Mouse (Mus musculus): ENCODE results near the gene Slc44a3. TPM values are rescaled to one million over a fixed set of nuclear protein-coding genes. Genes with fewer than 3 reads are reported as not detected.
A peak's percentile ranks its signal among the peaks of the same experiment; 100 is the strongest.

The Slc44a3 gene
- polyA plus RNA-seq, 1 experiment from 2014 or later: 1.1 TPM

DNA sequence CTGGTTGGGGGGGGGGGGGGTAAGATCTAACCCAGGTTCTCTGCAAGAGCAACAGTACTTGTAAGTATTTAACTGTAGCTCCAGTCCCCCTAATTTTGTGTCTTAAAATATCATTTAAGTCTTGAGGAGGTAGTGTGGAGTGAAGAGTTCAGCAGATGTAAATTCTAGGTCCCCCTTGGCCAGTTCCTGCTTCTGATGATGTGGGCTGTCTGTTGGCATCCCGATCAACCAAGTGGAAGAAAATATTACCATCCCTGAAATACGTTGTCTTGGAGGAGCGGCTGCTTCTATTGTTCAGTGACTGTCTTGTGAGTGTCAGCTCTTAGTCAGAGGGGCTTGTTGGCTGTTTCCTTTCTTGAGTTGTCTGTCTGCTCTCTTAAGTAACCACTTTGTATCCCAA lies 102.7 kb downstream of the Slc44a3 start:
- Histone ChIP-seq H3K4me1 (replicated peaks; ENCODE audit: control insufficient read depth, insufficient read depth, low read length) (peaks cover 50% of the 10 kb centered on the region), H3K9me3 (ENCODE audit: control insufficient read depth, low read length) (no peaks in the 10 kb centered on the region), H3K4me2 (replicated peaks) (peak overlapping the region; percentile 72), H3K27me3 (ENCODE audit: control insufficient read depth, insufficient read depth, low read length) (no peaks in the 10 kb centered on the region), H3K36me3 (replicated peaks; ENCODE audit: control insufficient read depth, insufficient read depth) (no peaks in the 10 kb centered on the region), H3K27ac (no peak overlapping the region; the same call in 1 of the 2 replicates), H3K9ac (peak overlapping the region; percentile 42), H3K4me3 (replicated peaks; ENCODE audit: low read length) (peak overlapping the region; percentile 91)
- ATAC-seq (ENCODE audit: low FRiP score): no peak
- no peak for DNase-seq (ENCODE audit: low spot score)
- 9% methylated on average over 3 of the region's 3 CpGs for WGBS

DNA sequence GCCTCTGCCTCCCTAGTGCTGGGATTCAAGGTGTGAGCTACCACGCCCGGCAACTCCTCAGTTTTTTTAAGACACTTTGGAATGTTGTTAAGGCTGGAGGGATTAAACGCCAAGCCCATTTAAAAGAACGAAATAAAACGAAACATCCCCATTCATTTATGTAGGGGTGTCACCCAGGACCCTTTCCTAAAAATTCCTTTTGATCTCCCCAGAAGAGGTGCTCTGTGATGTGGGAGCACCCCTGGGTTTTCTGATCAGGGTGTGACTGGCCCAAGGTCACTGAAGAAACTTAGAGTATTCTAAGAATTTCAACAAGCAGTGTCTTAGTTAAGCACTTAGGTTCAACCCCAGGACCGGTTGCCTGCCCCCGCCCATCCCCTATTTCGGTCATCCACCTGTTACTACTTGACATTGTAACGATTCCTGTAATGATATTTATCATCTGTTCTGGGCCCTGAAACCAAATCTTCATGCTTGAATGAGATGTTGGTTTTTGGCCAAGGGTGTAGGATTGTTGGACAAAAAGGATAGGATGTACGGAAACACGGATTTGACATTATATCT lies 103.4 kb downstream of the Slc44a3 start:
- Histone ChIP-seq H3K36me3 (replicated peaks; ENCODE audit: control insufficient read depth, insufficient read depth) (no peaks in the 10 kb centered on the region), H3K4me2 (replicated peaks) (peak overlapping the region; percentile 72), H3K4me3 (replicated peaks; ENCODE audit: low read length) (peak overlapping the region; percentile 91), H3K9ac (peak overlapping the region; percentile 98), H3K4me1 (replicated peaks; ENCODE audit: control insufficient read depth, insufficient read depth, low read length) (peaks cover 43% of the 10 kb centered on the region), H3K9me3 (ENCODE audit: control insufficient read depth, low read length) (no peaks in the 10 kb centered on the region), H3K27me3 (ENCODE audit: control insufficient read depth, insufficient read depth, low read length) (no peaks in the 10 kb centered on the region), H3K27ac (peak overlapping the region; percentile 95)
- 50% methylated on average over 11 of the region's 11 CpGs for WGBS
- ATAC-seq (ENCODE audit: low FRiP score) (no peak), DNase-seq (ENCODE audit: low spot score) (no peak)

- H3K9ac ChIP-seq: peak overlapping the region; percentile 98
- H3K4me1 ChIP-seq (replicated peaks; ENCODE audit: control insufficient read depth, insufficient read depth, low read length): peaks cover 38% of the 10 kb centered on the region
- no peaks in the 10 kb centered on the region for H3K9me3 ChIP-seq (ENCODE audit: control insufficient read depth, low read length)
- WGBS: 7% methylated on average over 8 of the region's 8 CpGs
- no peaks in the 10 kb centered on the region for H3K27me3 ChIP-seq (ENCODE audit: control insufficient read depth, insufficient read depth, low read length)
- ATAC-seq (ENCODE audit: low FRiP score): no peak
- no peak for DNase-seq (ENCODE audit: low spot score)
- H3K4me2 ChIP-seq (replicated peaks): peak overlapping the region; percentile 72
- peak overlapping the region; percentile 91 for H3K4me3 ChIP-seq (replicated peaks; ENCODE audit: low read length)
- peak overlapping the region; percentile 95 for H3K27ac ChIP-seq
- no peaks in the 10 kb centered on the region for H3K36me3 ChIP-seq (replicated peaks; ENCODE audit: control insufficient read depth, insufficient read depth)
These were observed 104.0 kb downstream of the Slc44a3 start for GRCm38 (mm10) chr3:121428230-121428629.

- under 1% methylated on average over 13 of the region's 13 CpGs for WGBS
- H3K36me3 ChIP-seq (replicated peaks; ENCODE audit: control insufficient read depth, insufficient read depth): no peaks in the 10 kb centered on the region
- peak overlapping the region; percentile 98 for H3K9ac ChIP-seq
- H3K27me3 ChIP-seq (ENCODE audit: control insufficient read depth, insufficient read depth, low read length): no peaks in the 10 kb centered on the region
- peak; percentile 71 for ATAC-seq (ENCODE audit: low FRiP score)
- H3K27ac ChIP-seq: peak overlapping the region; percentile 95
- peak overlapping the region; percentile 72 for H3K4me2 ChIP-seq (replicated peaks)
- H3K9me3 ChIP-seq (ENCODE audit: control insufficient read depth, low read length): no peaks in the 10 kb centered on the region
- peak; percentile 78 for DNase-seq (ENCODE audit: low spot score)
- H3K4me3 ChIP-seq (replicated peaks; ENCODE audit: low read length): peak overlapping the region; percentile 91
- peaks cover 36% of the 10 kb centered on the region for H3K4me1 ChIP-seq (replicated peaks; ENCODE audit: control insufficient read depth, insufficient read depth, low read length)
These were observed 104.7 kb downstream of the Slc44a3 start for GRCm38 (mm10) chr3:121427520-121427908.

- Histone ChIP-seq H3K4me1 (replicated peaks; ENCODE audit: control insufficient read depth, insufficient read depth, low read length) (peaks cover 34% of the 10 kb centered on the region), H3K27me3 (ENCODE audit: control insufficient read depth, insufficient read depth, low read length) (no peaks in the 10 kb centered on the region), H3K9me3 (ENCODE audit: control insufficient read depth, low read length) (no peaks in the 10 kb centered on the region), H3K27ac (peak overlapping the region; percentile 95), H3K4me2 (replicated peaks) (peak overlapping the region; percentile 72), H3K9ac (peak overlapping the region; percentile 98), H3K36me3 (replicated peaks; ENCODE audit: control insufficient read depth, insufficient read depth) (no peaks in the 10 kb centered on the region), H3K4me3 (replicated peaks; ENCODE audit: low read length) (peak overlapping the region; percentile 91)
- DNase-seq (ENCODE audit: low spot score) (peak; percentile 72), ATAC-seq (ENCODE audit: low FRiP score) (peak; percentile 70)
- under 1% methylated on average over 89 of the region's 93 CpGs for WGBS
These were observed 105.3 kb downstream of the Slc44a3 start for GRCm38 (mm10) chr3:121426621-121427519.

GRCm38 (mm10) chr3:121425861-121426620 lies 106.2 kb downstream of the Slc44a3 start, which contains the start of gene Cnn3:
Gene Cnn3, plus strand, starts transcription at chr3:121426497.
- Histone ChIP-seq H3K36me3 (replicated peaks; ENCODE audit: control insufficient read depth, insufficient read depth) (no peaks in the 10 kb centered on the region), H3K9ac (peak within 1 kb of the TSS; percentile 98), H3K9me3 (ENCODE audit: control insufficient read depth, low read length) (no peaks in the 10 kb centered on the region), H3K4me1 (replicated peaks; ENCODE audit: control insufficient read depth, insufficient read depth, low read length) (peaks cover 31% of the 10 kb centered on the region), H3K27me3 (ENCODE audit: control insufficient read depth, insufficient read depth, low read length) (no peaks in the 10 kb centered on the region), H3K4me2 (replicated peaks) (peak within 1 kb of the TSS; percentile 72), H3K4me3 (replicated peaks; ENCODE audit: low read length) (peak within 1 kb of the TSS; percentile 91), H3K27ac (peak within 1 kb of the TSS; percentile 95)
- under 1% methylated on average over 55 of the region's 66 CpGs for WGBS
- DNase-seq (ENCODE audit: low spot score) (peak; percentile 88), ATAC-seq (ENCODE audit: low FRiP score) (peak; percentile 91)

DNA sequence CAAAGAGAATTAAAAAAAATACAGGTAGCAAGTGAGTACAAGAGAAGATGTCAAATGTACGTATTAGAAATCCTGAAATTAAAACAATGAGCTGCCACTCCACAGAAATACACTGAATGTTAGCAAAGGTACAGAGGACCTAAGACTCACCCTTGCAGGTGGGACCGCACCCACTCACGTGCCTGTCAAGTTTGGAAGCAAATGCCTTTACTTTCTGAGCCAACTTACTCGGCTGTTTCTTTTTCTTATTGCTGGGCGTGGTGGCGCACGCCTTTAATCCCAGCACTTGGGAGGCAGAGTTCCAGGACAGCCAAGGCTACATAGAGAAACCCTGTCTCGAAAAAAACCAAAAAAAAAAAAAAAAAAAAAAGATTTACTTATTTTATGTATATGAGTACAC lies 109.8 kb downstream of the Slc44a3 start:
- Histone ChIP-seq H3K27me3 (ENCODE audit: control insufficient read depth, insufficient read depth, low read length) (no peaks in the 10 kb centered on the region), H3K9me3 (ENCODE audit: control insufficient read depth, low read length) (no peaks in the 10 kb centered on the region), H3K36me3 (replicated peaks; ENCODE audit: control insufficient read depth, insufficient read depth) (no peaks in the 10 kb centered on the region), H3K9ac (no peak overlapping the region), H3K4me3 (replicated peaks; ENCODE audit: low read length) (no peak overlapping the region), H3K4me1 (replicated peaks; ENCODE audit: control insufficient read depth, insufficient read depth, low read length) (no peaks in the 10 kb centered on the region), H3K27ac (no peak overlapping the region), H3K4me2 (replicated peaks) (no peak overlapping the region)
- DNase-seq (ENCODE audit: low spot score): no peak
- WGBS: 85% methylated on average over 8 of the region's 8 CpGs
- no peak for ATAC-seq (ENCODE audit: low FRiP score)

DNA sequence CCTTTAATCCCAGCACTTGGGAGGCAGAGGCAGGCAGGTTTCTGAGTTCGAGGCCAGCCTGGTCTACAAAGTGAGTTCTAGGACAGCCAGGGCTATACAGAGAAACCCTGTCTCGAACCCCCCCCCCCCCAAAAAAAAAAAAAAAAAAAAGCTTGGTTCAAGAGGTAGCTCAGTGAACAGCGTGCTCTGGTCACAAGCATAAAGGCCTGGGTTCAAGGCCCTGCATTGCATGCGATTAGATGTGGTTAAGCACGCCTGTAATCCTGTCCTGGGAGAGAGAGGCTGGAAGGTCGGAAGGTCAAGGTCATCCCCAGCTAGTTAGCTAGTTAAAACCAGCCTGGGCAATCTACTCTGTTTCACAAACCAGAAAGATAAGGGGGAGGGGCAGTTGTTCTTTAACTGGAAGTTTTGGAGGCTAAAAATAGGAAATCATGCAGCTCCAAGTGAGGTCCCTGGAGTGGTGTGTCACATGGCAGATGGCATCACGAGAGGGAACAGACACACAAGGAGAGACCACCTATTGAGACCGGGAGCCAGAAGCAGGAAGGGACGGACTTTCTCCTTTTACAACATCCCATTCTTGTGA lies 113.3 kb downstream of the Slc44a3 start:
- H3K4me3 ChIP-seq (replicated peaks; ENCODE audit: low read length): no peak overlapping the region
- no peak for DNase-seq (ENCODE audit: low spot score)
- no peaks in the 10 kb centered on the region for H3K36me3 ChIP-seq (replicated peaks; ENCODE audit: control insufficient read depth, insufficient read depth)
- H3K9ac ChIP-seq: no peak overlapping the region
- H3K4me1 ChIP-seq (replicated peaks; ENCODE audit: control insufficient read depth, insufficient read depth, low read length): no peaks in the 10 kb centered on the region
- H3K4me2 ChIP-seq (replicated peaks): no peak overlapping the region
- H3K27ac ChIP-seq: no peak overlapping the region
- 0 out of 2 replicates have a peak, but pooled peaks have one; percentile 51 for ATAC-seq (ENCODE audit: low FRiP score)
- no peaks in the 10 kb centered on the region for H3K9me3 ChIP-seq (ENCODE audit: control insufficient read depth, low read length)
- WGBS: 85% methylated on average over 9 of the region's 9 CpGs
- no peaks in the 10 kb centered on the region for H3K27me3 ChIP-seq (ENCODE audit: control insufficient read depth, insufficient read depth, low read length)

DNA sequence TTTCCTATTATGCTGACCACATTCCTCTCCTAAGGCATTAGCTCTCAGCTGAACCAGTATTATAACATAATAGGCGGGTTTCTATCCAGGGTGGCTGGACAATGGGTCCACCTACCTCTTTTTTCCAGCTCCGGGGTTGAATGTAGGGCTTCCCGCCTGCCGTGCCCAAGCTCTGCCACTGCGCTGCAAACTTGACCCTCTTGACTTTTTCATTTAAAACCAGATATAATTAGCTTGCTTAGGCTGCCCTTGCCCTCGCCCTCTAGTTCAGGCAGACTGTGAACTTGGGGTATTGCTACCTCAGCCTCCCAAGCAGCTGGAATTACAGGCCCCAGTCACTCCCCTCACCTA lies 114.0 kb downstream of the Slc44a3 start:
- 10% methylated on average over 6 of the region's 6 CpGs for whole genome bisulfite sequencing
- ATAC-seq (ENCODE audit: low FRiP score) (no peak), DNase-seq (ENCODE audit: low spot score) (no peak)
- Histone ChIP-seq H3K4me2 (replicated peaks) (no peak overlapping the region), H3K27ac (no peak overlapping the region), H3K9me3 (ENCODE audit: control insufficient read depth, low read length) (no peaks in the 10 kb centered on the region), H3K36me3 (replicated peaks; ENCODE audit: control insufficient read depth, insufficient read depth) (no peaks in the 10 kb centered on the region), H3K4me3 (replicated peaks; ENCODE audit: low read length) (no peak overlapping the region), H3K9ac (no peak overlapping the region), H3K27me3 (ENCODE audit: control insufficient read depth, insufficient read depth, low read length) (no peaks in the 10 kb centered on the region), H3K4me1 (replicated peaks; ENCODE audit: control insufficient read depth, insufficient read depth, low read length) (no peaks in the 10 kb centered on the region)
